Mouse (Mus musculus) small intestine, adult 2 months (tissue): ENCODE measurements around the gene Syn2.

Source experiments
- CTCF ChIP-seq: fragments of 200-500 bp; IDR thresholded peaks from 2 replicates; pipeline ENCODE4 v1.5.1; 2012; ENCODE audit warnings: low read depth, mild to moderate bottlenecking, control low read depth, inconsistent platforms, low read length, moderate library complexity, mixed read lengths; ENCODE audit not compliant: insufficient replicate concordance, insufficient read length; ENCODE audit errors: extremely low read depth
- POLR2A ChIP-seq: fragments of 200-500 bp; IDR thresholded peaks from 2 replicates; pipeline ENCODE4 v1.6.1; 2012; ENCODE audit warnings: low read depth, mild to moderate bottlenecking, control low read depth, inconsistent platforms, low read length, moderate library complexity

GRCm38 (mm10) chr6:115213129-115213528 is 78.4 kb downstream of the Syn2 start:
- TF ChIP-seq CTCF = no peak
- no peak for TF ChIP-seq POLR2A
